Mouse (Mus musculus) CH12.LX (cell line): Measurements from ENCODE around the gene Dclk1.

Source experiments
- BHLHE40 ChIP-seq: IDR thresholded peaks from 2 replicates; pipeline ENCODE4 v1.6.1; 2011; ENCODE audit warnings: mild to moderate bottlenecking, low read depth, low read length, improper control_type of control experiment
- CTCF ChIP-seq, 2 experiments: IDR thresholded peaks in 1 of 2; conservative IDR thresholded peaks in 1 of 2; 2 replicates each; pipeline ENCODE4 v1.5.1; 2011 to 2012; ENCODE audit warnings: low read depth in 2 of 2, low read length in 2 of 2, improper control_type of control experiment in 1 of 2, inconsistent platforms in 1 of 2, mild to moderate bottlenecking in 1 of 2, moderate library complexity in 1 of 2
- EP300 ChIP-seq: IDR thresholded peaks from 2 replicates; pipeline ENCODE4 v1.6.1; 2011; ENCODE audit warnings: low read length, improper control_type of control experiment
- GABPA ChIP-seq: IDR thresholded peaks from 2 replicates; pipeline ENCODE4 v1.6.1; 2012; ENCODE audit warnings: low read depth, low read length, improper control_type of control experiment, inconsistent platforms; ENCODE audit not compliant: insufficient replicate concordance
- MAFK ChIP-seq: IDR thresholded peaks from 2 replicates; pipeline ENCODE4 v1.6.1; 2011; ENCODE audit warnings: low read length, improper control_type of control experiment; ENCODE audit not compliant: insufficient replicate concordance
- MAX ChIP-seq: IDR thresholded peaks from 2 replicates; pipeline ENCODE4 v1.6.1; 2011; ENCODE audit warnings: low read length, improper control_type of control experiment
- MAZ ChIP-seq: IDR thresholded peaks from 2 replicates; pipeline ENCODE4 v1.6.1; 2012; ENCODE audit warnings: low read depth, mild to moderate bottlenecking, inconsistent platforms, low read length, improper control_type of control experiment, moderate library complexity
- POLR2A ChIP-seq: IDR thresholded peaks from 2 replicates; pipeline ENCODE4 v1.6.1; 2011; ENCODE audit warnings: low read depth, mild to moderate bottlenecking, improper control_type of control experiment, low read length
- POLR2AphosphoS2 ChIP-seq: IDR thresholded peaks from 2 replicates; pipeline ENCODE4 v1.6.1; 2011; ENCODE audit warnings: low read depth, low read length, improper control_type of control experiment
- TBP ChIP-seq: conservative IDR thresholded peaks from 2 replicates; pipeline ENCODE4 v1.6.1; 2011; ENCODE audit warnings: low read depth, low read length, improper control_type of control experiment
- UBTF ChIP-seq: IDR thresholded peaks from 2 replicates; pipeline ENCODE4 v1.6.1; 2012; ENCODE audit warnings: low read depth, mild to moderate bottlenecking, inconsistent platforms, low read length, improper control_type of control experiment, moderate library complexity
- USF1 ChIP-seq: IDR thresholded peaks from 2 replicates; pipeline ENCODE4 v1.6.1; 2014; ENCODE audit warnings: low read depth, mild to moderate bottlenecking, inconsistent platforms, low read length, improper control_type of control experiment
- ZC3H11A ChIP-seq: IDR thresholded peaks from 2 replicates; pipeline ENCODE4 v1.6.1; 2012; ENCODE audit warnings: low read depth, mild to moderate bottlenecking, inconsistent platforms, low read length, improper control_type of control experiment
- ZMIZ1 ChIP-seq: IDR thresholded peaks from 2 replicates; pipeline ENCODE4 v1.6.1; 2012; ENCODE audit warnings: low read depth, mild to moderate bottlenecking, inconsistent platforms, low read length, improper control_type of control experiment

GRCm38 (mm10) chr3:55543929-55544684, 301.9 kb downstream of the Dclk1 start:
- TF ChIP-seq USF1 (no peak), POLR2A (no peak), CTCF (conservative IDR thresholded peaks at IDR 0.05 in 1 of 2, IDR thresholded peaks at IDR 0.05 in 1 of 2; ENCODE audit: low read depth in 2 of 2, low read length in 2 of 2) (no peak), GABPA (no peak), MAZ (no peak), BHLHE40 (no peak), TBP (no peak), POLR2AphosphoS2 (no peak), MAX (no peak), ZC3H11A (no peak), EP300 (no peak), UBTF (no peak), ZMIZ1 (no peak), MAFK (no peak)
